Mouse (Mus musculus) cerebellum, adult 8-10 months (tissue): ENCODE data around the gene Pld5.
A peak's percentile ranks its signal among the peaks of the same experiment; 100 is the strongest.

ENCODE experiments used
- DNase-seq: peaks from one replicate; pipeline ENCODE4 v3.0.0; 2022

The Pld5 gene

DNA sequence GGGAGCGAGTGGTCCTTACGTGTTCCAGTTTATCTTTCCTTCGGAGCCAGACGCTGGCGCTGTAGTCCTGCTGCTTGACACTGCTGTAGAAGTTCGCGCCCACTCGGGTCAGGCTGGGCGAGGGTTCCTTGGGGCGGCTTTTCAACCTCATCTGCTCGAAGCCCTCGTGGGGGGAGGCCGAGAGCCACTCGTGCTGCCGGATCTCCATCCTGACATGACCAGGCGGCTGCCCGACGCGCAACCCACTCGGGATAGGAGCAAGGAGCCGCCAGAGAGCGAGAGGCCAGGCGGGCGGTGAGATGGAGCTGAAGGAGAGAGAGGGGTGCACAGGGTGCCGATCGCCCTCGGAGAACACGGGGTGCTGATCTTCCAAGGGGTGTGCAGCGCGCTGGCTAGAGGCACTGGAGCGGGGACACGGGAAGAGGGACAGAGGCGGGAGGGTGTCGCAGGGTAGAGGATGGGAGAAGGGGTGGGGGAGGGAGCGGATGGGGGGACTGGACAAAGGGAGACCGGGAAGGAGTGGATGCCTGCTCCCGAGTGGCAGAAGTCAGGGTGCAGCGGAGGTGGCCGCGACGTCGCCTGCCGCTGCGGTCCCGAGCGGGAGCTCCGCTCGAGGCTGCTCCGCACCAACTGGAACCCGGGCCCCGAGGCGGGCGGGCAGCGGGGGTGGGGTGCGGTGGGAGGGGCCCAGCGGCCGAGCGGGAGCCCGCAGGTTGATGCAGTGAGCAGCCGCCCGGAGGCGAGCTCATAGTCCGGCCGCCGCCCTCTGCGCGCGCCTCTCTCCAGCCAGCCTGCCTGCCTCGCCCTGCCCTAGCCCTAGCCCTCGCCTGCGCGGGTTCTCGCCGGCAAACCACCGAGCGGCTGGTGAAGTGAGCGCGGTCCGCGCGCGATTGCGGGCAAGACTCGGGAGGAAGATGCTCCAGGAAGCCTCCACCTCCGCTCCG, at the start of gene Pld5:
Pld5 (minus strand) TSS at position 646 of the 944 bp plus-strand sequence.
- DNase-seq, result peak; percentile 69

DNA sequence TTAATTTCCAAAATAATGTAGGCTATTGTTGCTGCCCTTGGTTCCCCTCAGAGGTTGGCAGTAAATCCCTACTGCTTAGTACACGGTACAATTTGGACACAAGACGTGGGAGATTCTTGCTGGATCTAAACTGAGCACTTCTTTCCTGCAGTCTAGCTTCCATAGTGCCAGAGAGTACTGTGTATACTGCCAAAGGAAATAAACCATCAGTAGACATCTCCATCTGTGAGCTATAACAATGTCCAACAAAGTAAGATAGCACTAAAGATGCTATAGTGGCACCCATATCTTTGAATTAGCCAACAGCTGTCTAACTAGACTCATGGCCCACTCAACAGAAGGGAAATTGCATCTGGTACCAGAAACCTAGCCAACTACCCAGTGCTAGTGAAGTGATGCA, 40.0 kb upstream of the Pld5 start:
- DNase-seq, result no peak

DNA sequence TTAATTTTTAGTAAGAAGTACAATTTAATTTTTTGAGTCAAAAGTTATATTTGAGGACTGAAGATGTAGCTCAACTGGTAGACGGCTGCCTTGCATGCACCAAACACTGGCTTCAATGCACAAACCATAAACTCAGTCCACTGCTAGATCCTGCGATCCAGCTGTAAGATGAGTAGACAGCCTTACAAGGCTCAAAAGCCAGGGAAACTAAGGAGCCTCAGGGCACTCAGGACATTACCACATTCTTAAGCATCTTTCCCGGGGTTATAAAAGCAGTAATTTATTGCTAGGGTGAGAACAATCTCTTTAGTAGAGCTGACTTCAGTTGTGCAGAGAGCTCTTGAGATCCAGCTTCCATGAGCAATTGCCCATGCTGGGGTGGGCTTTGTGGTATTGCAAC, 35.1 kb upstream of the Pld5 start:
- DNase-seq, result no peak

DNA sequence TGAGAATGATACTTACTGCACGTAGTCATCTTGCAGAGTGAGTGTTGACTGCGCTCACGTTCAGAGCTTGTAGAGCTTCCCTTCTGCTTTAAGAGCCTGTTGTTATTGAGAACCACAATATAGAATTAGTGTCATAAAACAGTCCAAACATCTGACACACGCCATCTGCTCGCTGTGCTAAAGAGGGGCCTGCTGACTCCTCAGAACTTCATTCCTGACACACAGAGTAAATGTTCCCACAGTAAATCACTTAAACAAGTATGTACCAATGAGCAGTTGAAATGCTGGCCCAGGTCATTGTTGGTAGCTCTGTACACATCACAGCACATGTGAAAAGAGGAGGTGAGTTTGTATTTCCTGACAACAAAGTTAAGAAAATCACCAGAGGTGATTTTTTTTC, 14.3 kb upstream of the Pld5 start:
- DNase-seq, result no peak

DNA sequence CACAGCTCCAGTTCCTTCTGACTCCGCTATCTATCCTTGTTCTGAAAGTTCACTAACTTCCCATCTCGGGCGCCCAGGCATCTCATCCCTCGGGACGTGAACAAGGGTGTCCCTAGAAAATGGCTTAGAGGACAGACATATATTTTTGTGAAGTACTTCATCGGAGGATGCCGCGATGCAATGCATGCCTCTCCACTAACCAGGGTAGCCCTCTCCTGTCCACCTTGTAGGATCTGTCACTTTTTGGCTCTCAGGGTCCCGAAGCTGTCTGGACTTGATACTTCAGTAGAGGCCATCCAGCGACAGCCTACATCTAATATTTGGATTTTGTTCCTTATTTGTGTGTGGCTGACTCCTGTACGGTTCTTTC, 484 bp upstream of the Pld5 start:
- DNase-seq, result no peak

DNA sequence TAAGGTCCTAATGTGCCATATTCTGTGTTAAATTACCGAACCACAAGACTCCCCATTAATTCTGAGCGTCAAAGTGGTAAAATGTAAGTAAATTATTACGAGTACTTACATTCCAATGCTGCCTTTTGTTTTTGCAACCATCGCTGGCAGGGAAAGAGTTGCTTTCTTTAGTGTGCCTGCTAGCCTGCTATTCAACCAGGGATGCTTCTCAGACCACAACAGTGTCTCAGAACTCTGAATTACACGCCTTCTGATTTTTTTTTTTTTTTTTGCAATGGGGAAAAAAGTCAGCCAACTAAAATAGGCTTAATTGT, 26.4 kb downstream of the Pld5 start:
- no peak for DNase-seq

DNA sequence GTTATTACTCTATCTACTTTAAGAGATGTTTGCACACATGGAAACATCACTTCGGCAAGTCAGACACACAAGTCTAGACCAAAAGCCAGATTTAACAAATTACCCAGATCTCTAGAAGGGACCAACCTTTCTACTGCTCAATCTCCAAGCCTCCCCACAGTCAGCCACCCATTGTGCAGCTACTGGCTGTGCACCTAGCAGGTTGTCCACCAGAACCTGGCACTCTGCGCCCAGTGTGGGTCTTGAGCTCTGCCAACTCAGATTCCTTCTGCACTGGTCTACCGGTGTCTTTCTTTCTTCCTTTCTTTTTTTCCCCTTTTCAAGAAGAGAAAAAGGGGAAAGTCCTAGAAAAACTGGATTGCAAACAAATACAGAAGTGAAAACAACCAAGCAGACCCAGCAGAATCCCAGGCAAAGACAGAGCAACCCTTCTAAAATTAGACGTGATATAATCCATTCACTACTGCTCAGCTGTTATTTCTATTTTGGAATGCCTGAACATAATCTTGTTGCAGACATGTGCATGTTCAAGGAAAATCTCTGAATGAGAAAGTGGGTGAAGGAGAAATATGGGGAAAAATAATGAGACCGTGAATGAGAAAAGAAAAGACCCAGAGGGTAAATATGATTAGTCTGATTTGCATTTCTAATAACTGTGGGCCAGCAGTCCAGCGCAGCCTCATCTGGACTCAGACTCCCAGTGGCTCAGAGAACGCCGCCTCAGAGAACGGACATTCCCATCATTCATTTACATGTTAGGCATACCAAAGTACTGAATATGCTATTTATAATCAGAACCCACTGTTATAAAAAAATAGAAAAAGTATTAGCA, 27.0 kb downstream of the Pld5 start:
- no peak for DNase-seq

DNA sequence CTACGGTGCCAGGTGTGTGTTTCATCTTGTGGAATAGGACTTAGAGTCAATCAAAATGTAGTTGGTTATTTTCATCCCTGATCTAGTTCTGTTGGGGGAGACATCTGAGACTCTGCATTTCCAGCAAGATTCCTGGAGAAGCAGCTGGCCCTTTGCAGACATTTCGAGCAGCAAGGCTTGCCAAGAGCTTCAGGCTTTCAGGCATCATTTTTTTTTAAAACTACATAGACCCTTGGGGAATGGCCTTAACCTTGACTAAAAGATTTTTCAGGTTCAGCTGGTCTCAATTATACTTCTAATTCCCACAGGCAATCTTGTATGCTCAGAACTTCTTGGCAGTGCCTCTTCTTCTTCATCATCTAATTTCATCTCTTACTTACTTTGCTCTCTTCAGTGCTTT, 35.9 kb downstream of the Pld5 start:
- no peak for DNase-seq

DNA sequence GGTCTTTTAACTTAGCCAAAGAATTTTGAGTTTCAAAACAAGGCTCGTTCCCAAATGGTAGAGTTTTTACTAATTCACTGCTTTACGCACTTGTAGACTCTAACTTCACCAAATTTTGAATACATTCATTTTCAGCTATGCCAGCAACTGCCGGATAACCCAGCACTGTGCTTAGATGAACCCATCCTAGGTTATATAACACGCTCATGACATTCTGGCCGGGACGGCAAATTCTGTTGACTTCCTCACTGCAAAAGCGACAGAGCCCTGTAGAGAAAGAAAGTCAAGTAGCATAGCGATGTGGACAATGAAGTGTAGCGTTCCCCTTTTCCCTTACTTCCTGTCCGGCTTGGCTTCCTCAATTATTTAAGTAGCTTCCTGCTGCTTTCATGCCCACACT, 51.3 kb downstream of the Pld5 start:
- DNase-seq, result no peak

DNA sequence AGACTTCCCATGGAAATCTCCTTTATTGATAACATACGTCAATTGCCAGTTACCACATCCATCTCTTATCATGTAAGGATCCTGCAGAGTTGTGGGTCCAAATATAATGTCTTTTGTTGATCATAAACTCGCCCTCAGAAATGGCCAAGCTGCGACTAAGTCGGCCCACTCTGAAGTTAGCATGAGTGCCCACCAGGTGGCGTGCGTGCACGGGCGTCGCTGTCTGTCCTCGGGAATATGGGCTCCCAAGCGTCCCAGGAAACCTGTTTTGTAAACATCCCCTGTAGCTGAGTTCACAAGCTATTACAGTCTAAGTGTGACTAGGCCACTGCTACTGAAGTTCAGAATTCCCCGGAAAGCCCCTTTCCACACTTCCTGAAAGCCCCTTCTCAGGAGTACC, 51.9 kb downstream of the Pld5 start:
- peak; percentile 89 for DNase-seq

DNA sequence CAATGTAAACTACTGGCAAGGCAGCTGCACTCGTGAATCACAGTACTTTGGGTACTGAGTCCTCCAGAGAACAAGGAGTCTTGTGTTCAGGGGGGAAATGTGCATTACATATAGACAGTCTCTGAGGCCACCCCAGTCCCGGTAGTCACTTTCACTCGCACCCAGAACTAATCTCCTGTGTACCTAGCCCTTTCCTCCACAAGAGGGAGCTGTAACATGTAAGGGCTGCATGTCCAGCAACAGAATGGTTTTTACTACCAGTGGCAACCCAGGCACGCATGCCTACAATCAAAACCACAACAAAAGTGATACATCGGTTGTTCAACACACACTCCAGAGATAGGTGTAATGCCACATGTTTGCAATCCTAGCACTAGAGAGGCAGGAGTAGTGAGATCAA, 56.9 kb downstream of the Pld5 start:
- no peak for DNase-seq

DNA sequence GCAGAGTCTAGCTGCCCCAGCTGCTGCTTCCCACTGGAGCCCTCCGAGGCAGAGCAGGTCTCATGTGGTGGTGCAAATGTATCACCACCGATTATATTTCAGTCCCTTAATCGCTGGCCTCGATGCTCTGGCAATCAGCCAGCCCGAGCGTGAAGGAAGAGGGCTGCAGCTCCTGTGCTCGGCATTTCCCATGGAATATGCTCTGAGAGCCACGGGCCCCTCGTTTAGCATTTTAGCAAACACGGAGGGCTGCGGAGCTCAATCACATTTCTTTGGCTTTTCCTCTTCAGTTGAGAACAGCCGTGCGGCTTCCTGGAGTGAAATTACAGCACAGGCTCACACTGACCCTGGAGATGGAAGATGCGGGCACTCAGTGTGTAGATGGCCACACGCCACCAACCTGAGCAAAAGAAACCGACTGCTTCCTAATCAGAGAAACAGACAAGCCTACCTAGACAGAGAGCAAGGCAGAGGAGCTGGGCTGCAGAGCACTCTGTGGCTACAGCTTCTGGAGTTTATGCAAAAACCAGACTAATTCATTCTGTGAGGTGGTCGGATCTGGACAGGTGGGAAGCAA, 61.4 kb downstream of the Pld5 start:
- peak; percentile 83 for DNase-seq

DNA sequence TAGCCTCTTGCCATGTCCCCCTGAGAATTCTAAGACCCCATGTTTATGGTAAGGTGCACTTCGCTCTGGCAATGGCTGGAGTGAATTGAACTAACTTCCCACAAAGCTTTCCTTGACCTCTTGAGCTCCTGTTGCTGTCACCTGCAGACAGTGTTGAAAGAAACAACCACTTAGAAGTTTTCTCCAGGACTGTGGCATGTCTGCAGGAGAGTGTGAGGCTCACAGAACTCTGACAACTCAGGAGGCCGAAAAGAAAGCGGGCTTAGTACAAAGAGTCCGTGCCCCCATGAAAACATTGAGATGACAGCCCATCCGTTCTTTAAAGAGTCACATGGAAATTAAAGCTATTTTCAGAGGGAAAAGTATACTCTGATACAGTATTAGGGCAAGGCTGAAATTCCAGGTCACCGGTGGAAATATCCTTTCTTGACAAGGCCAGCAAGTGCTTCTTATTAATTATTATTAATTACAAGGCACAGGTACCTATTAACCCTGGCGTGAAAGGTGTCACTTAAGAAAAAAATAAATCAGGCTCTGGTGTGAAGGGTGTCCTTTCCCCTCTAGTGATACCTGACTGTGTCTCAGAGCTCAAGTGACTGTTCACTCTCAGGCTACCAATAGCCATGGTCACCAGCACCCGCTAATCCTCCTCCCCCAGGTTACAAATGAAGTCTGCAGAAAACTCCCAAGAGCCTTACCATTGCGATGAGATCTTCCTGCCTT, 62.0 kb downstream of the Pld5 start:
- peak; percentile 40 for DNase-seq

DNA sequence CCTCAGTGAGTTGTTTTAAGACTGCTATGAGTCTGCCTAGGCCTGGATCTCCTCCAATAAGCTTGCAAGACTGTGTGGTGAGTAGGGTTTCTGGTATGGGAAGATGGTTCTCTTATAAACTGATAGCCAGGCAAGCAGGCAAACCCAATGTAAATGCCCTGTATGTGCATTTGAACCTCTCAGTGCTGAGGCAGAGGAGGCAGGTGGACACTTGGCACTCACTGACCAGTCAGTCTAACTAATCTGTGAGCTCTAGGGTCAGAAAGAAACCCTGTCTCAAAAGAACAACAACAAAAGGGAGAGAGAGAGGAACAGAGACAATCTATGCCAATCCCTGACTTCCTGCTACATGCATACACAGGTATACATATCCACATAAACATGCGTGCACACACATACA, 64.3 kb downstream of the Pld5 start:
- no peak for DNase-seq

DNA sequence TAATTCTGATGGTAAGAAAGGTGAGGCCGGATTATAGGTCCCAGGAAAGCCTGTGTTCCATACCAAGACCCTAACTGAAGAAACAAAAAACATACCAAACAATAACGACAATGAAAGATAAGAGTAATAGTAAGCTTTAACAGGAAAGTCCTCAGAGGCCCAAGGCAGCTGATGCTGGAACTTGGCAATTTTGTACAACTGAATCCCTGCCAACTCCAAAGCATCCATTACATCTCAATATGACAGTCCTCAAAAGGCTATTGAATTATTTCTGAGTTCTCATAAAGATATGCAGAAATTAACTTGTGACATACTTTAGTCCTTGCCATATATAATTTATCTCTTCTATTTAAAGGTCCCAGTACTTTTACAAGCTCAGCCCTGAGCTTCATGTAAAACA, 67.1 kb downstream of the Pld5 start:
- DNase-seq, result no peak

DNA sequence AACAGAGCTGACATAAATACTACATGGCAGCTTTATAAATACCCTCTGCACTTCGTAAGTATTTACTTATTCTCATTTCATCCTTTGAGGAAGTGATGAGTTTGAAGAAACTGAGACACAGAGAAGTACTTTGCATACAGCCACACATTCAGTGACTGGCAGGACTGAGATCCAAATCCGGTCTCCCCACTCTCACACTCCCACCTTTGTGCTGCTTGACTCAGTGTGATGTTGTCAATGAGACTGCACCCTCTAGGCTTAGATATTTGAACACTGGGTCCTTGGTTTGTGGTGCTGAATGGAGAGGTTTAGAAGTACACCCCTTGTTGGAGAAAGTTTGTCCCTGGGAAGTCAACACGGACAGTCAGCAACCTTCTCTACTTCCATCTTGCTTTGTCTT, 72.8 kb downstream of the Pld5 start:
- DNase-seq, result no peak

DNA sequence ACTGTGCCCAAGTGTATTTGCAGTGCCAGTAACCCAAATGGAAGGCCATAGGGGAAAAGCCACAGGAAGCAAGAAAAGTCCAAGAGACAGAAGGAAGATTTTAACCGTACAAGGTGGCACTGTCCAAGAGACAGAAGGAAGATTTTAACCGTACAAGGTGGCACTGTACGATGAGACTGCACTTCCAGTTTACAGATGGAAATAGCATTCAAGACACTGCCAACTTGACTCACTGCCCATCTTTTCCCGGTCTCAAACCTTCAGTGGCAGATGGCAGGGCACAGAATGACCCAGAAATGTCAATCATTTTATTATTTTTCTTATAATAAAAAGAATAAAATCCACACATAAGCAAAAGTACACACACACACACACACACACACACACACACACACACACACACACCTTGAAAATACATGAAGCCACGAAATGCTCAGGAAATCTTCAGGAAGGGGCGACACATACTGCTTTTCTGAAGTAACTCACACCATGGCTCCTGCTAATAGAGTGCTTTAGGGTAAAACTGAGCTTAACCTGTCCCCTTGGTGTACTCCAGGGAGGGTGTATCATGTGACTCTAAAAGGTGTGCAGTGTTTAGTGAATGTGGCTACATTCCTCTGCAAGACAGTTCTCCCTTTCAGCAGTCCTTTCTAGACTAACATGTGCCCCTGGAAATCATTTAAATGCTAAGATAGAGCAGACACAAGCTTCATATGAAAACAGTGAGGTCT, 77.9 kb downstream of the Pld5 start:
- peak; percentile 94 for DNase-seq

DNA sequence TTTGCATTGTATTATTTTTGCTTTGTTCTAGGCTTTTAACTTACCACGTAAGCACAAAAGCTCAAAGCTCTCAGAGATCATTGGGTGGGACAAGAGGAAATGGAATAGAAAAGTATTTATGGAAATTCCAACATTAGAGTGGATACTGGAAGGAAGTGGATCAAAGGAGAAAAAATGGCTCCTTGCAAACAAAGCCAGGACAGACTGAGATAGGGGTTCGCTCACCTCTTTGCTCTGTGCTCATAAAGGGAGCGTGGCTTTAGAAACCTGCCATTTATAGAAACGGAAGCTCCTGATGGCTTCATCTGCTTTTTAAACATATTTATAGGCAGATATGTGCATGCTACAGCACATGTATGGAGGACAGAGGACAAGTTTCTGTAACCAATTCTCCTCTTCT, 78.8 kb downstream of the Pld5 start:
- DNase-seq, result no peak

DNA sequence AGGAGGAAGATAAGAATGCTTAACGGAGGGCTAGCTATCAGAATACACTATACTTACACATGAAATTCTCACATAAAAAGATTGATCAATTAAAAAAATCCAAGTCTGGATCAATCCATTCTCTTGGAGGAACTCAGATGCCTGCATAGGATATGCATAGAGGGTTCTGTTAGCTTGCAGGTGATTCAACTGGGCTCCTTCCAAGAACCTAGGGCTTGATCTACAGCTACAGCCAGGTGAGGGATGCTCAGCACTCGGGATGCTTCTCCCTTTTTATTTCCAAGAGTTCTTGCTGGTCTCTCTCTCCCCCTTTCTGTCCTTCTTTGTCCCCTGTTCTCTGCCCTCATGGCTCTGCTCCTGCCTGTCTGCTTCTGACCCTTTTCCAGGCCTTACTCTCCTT, 80.4 kb downstream of the Pld5 start:
- DNase-seq, result no peak

DNA sequence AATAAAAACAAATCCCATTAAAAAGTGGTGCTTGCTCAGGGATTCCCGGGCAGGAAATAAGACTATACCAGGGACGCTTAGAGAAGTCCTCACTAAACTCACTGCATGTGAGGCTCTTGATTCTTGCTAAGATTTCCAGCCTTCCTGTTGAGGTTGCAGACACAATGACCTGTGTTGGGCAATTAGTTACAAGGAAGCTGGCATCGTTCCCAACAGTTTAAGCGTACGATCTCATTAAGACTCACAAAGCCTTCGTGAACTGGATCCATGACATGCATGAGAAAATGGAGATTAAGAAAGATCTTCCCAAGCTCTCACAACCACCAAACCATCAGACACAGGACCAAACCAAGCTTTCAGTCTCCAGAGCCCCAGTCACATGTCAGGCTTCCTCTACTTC, 91.1 kb downstream of the Pld5 start:
- no peak for DNase-seq

DNA sequence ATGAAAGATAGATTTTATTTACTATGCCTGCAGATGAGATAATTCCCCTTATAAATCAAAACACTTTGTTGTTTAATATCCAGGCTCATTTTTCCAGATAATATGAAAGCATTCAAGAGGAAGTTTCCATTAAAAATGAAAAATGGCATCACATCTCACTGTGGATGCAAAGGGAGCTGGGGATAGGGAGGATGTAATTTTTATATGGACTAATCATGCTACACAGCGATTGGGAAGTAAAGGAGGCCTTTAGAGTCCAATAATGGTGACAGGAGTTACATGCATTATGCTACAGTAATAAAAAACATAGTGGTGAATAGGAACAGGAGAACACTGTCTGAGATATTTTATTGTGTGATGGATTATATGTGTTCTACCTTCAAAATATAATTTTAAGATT, 100.1 kb downstream of the Pld5 start:
- no peak for DNase-seq

DNA sequence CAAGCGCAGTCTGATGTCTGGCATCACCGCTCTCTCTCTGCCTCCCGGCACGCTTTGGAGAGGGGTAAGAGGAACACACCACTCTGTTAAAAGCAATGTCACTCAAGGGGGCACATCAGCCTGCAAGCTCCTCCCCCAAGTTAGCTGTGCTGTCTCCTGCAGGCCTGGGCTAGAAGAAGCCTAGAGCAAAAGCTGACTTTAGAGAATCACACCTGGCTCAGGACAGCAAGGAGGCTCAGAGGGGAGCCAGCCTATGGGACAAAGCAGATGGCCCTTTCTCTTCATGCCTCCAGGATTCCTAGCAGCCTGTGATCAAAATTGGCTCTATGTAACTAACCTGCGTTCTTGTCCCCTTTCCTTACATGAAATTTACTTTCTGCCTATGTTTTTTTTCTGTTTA, 107.3 kb downstream of the Pld5 start:
- DNase-seq, result peak; percentile 63

DNA sequence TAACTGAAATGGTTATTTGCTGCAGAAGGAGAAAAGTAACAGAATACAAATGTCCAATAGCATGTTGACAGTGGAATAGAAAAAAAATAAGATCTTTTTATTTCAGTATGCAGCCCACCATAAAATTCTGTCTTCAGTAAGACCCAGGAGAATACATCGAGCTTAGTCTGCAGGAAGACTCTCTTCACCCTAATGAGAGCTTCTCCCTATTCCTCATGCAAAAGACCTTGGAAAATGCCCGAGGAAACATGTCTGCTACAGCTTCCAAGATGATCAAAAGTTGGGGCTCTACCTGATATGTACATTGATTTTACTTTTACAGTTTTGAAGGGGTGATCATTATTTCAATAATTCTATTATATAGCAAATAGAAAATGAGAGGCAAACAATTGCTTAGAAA, 108.0 kb downstream of the Pld5 start:
- no peak for DNase-seq
